Mouse (Mus musculus) bone marrow, adult 2 months (tissue): Measurements from ENCODE around the gene Sptbn4. TPM values are rescaled to one million over a fixed set of nuclear protein-coding genes. Genes with fewer than 3 reads are reported as not detected.

Experiments
- H3K27ac ChIP-seq: fragments of 200-500 bp; 2 replicates; pipeline ENCODE4 v1.5.1; 2012; ENCODE audit warnings: low read depth, mild to moderate bottlenecking, control low read depth, inconsistent platforms, low read length; ENCODE audit not compliant: control insufficient read depth, poor library complexity, insufficient read depth
- H3K4me1 ChIP-seq: fragments of 200-500 bp; 2 replicates; pipeline ENCODE4 v1.6.1; 2011; ENCODE audit warnings: low read length; ENCODE audit not compliant: control insufficient read depth, insufficient read depth
- H3K4me3 ChIP-seq: fragments of 200-500 bp; replicated peaks from 2 replicates; pipeline ENCODE3; 2011; ENCODE audit warnings: mild to moderate bottlenecking, low read depth, low read length, control low read depth; ENCODE audit not compliant: control insufficient read depth
- CTCF ChIP-seq: fragments of 200-500 bp; IDR thresholded peaks from 2 replicates; pipeline ENCODE4 v1.5.1; 2011; ENCODE audit warnings: low read length, control low read depth; ENCODE audit not compliant: control insufficient read depth, insufficient read depth
- POLR2A ChIP-seq: fragments of 200-500 bp; IDR thresholded peaks from 2 replicates; pipeline ENCODE4 v1.6.1; 2011; ENCODE audit warnings: low read depth, mild to moderate bottlenecking, control low read depth, low read length, borderline replicate concordance; ENCODE audit not compliant: control insufficient read depth
- WGBS: fragments of 180-500 bp; shearing (Covaris S2); methylation state at CpG from one replicate; pipeline ENCODE4 v1.1.7; 2018; 5-methylcytosine and 5-hydroxymethylcytosine counted together
- polyA plus RNA-seq: library from polyadenylated mRNA; stranded (reverse); fragments of >200 nt; gene quantifications from 2 replicates; pipeline ENCODE4 v1.2.4, GENCODE M21; 2011; ENCODE audit warnings: low replicate concordance; ENCODE audit not compliant: missing spikeins, insufficient read depth, insufficient read length

Gene Sptbn4
- polyA plus RNA-seq, 1 experiment, result 0.62 TPM

GRCm38 (mm10) chr7:27371715-27372462 is 75.6 kb downstream of the Sptbn4 start:
- 10% methylated on average over 44 of the region's 44 CpGs for WGBS
- H3K4me3 ChIP-seq, result no peak overlapping the region
- TF ChIP-seq POLR2A, result no peak
- no peak for TF ChIP-seq CTCF
- H3K4me1 ChIP-seq, result no peaks in the 10 kb centered on the region
- H3K27ac ChIP-seq, result no peak overlapping the region

GRCm38 (mm10) chr7:27369111-27369510 is 78.4 kb downstream of the Sptbn4 start:
- H3K4me3 ChIP-seq, result no peak overlapping the region
- H3K27ac ChIP-seq, result no peak overlapping the region
- no peaks in the 10 kb centered on the region for H3K4me1 ChIP-seq
- TF ChIP-seq POLR2A (0 out of 2 replicates have a peak, but pooled peaks have one; percentile 11), CTCF (no peak)
- WGBS, result 86% methylated on average over 19 of the region's 19 CpGs

- Histone ChIP-seq H3K4me1 (no peaks in the 10 kb centered on the region), H3K27ac (no peak overlapping the region), H3K4me3 (no peak overlapping the region)
- 12% methylated on average over 11 of the region's 11 CpGs for WGBS
- no peak for TF ChIP-seq CTCF
- no peak for TF ChIP-seq POLR2A
These were observed 79.5 kb downstream of the Sptbn4 start for GRCm38 (mm10) chr7:27367976-27368375.

GRCm38 (mm10) chr7:27366082-27366844 is 81.2 kb downstream of the Sptbn4 start:
- no peak overlapping the region for H3K27ac ChIP-seq
- WGBS, result 52% methylated on average over 21 of the region's 21 CpGs
- no peaks in the 10 kb centered on the region; the same call in 1 of the 2 replicates for H3K4me1 ChIP-seq
- TF ChIP-seq CTCF, result no peak
- H3K4me3 ChIP-seq, result no peak overlapping the region

GRCm38 (mm10) chr7:27364379-27364778 is 83.1 kb downstream of the Sptbn4 start:
- WGBS, result 6% methylated on average over 29 of the region's 29 CpGs
- TF ChIP-seq POLR2A (no peak), CTCF (no peak)
- no peaks in the 10 kb centered on the region; the same call in 1 of the 2 replicates for H3K4me1 ChIP-seq
- no peak overlapping the region for H3K4me3 ChIP-seq
- no peak overlapping the region for H3K27ac ChIP-seq

GRCm38 (mm10) chr7:27361283-27361946 is 86.1 kb downstream of the Sptbn4 start:
- H3K4me1 ChIP-seq, result no peaks in the 10 kb centered on the region; the same call in 1 of the 2 replicates
- no peak overlapping the region for H3K27ac ChIP-seq
- TF ChIP-seq CTCF, result no peak
- TF ChIP-seq POLR2A, result peak; percentile 35; the same call in 1 of the 2 replicates
- WGBS, result under 1% methylated on average over 52 of the region's 52 CpGs
- peak overlapping the region; percentile 1 for H3K4me3 ChIP-seq

- Histone ChIP-seq H3K27ac (no peak overlapping the region), H3K4me3 (no peak overlapping the region), H3K4me1 (no peaks in the 10 kb centered on the region; the same call in 1 of the 2 replicates)
- no peak for TF ChIP-seq CTCF
- TF ChIP-seq POLR2A, result no peak
- WGBS, result 67% methylated on average over 6 of the region's 6 CpGs
These were observed 86.7 kb downstream of the Sptbn4 start for GRCm38 (mm10) chr7:27360749-27361148.

GRCm38 (mm10) chr7:27359706-27360358 is 87.7 kb downstream of the Sptbn4 start:
- no peak overlapping the region for H3K27ac ChIP-seq
- H3K4me1 ChIP-seq, result no peaks in the 10 kb centered on the region; the same call in 1 of the 2 replicates
- H3K4me3 ChIP-seq, result no peak overlapping the region
- no peak for TF ChIP-seq CTCF
- TF ChIP-seq POLR2A, result no peak
- WGBS, result 77% methylated on average over 9 of the region's 9 CpGs
